Mouse (Mus musculus) liver, postnatal 0 days (tissue): ENCODE results near the gene Astn2. TPM values are rescaled to one million over a fixed set of nuclear protein-coding genes. Genes with fewer than 3 reads are reported as not detected.

ENCODE experiments used
- ATAC-seq: fragments of 200-750 bp; cut with Nextera tagmentation; 2 replicates; pipeline ENCODE4 v1.8.0; 2017; ENCODE audit warnings: mild to moderate bottlenecking, moderate library complexity
- DNase-seq: peaks from one replicate; pipeline ENCODE4 v3.0.0-alpha.2; 2016
- H3K27ac ChIP-seq: fragments of 300-500 bp; sonication (generic); 2 replicates; pipeline ENCODE4 v1.5.1; 2014; ENCODE audit warnings: antibody characterized with exemption, moderate library complexity, mild to moderate bottlenecking, low read depth
- H3K27me3 ChIP-seq: fragments of 300-500 bp; sonication (generic); 2 replicates; pipeline ENCODE4 v1.6.1; 2014; ENCODE audit warnings: low read length, control low read depth, mixed read lengths; ENCODE audit not compliant: insufficient read depth
- H3K36me3 ChIP-seq: fragments of 300-500 bp; sonication (generic); replicated peaks from 2 replicates; pipeline ENCODE4 v1.6.1; 2014; ENCODE audit warnings: mild to moderate bottlenecking, control low read depth, low read length, moderate library complexity, mixed read lengths; ENCODE audit not compliant: insufficient read depth
- H3K4me1 ChIP-seq: fragments of 300-500 bp; sonication (generic); 2 replicates; pipeline ENCODE4 v1.6.1; 2014; ENCODE audit warnings: antibody characterized with exemption, mild to moderate bottlenecking, control low read depth; ENCODE audit not compliant: insufficient read depth
- H3K4me2 ChIP-seq: fragments of 300-500 bp; sonication (generic); 2 replicates; pipeline ENCODE4 v1.6.1; 2014; ENCODE audit warnings: low read depth, mild to moderate bottlenecking, low read length, moderate library complexity, mixed read lengths
- H3K4me3 ChIP-seq: fragments of 300-500 bp; sonication (generic); 2 replicates; pipeline ENCODE4 v1.5.1; 2014; ENCODE audit warnings: low read depth, low read length
- H3K9ac ChIP-seq: fragments of 300-500 bp; sonication (generic); replicated peaks from 2 replicates; pipeline ENCODE4 v1.6.1; 2014; ENCODE audit warnings: mild to moderate bottlenecking, moderate library complexity
- H3K9me3 ChIP-seq: fragments of 300-500 bp; sonication (generic); 2 replicates; pipeline ENCODE4 v1.6.1; 2016; ENCODE audit warnings: mild to moderate bottlenecking, control low read depth, low read length, mixed read lengths
- CTCF ChIP-seq: sonication (generic); IDR thresholded peaks from 2 replicates; pipeline ENCODE4 v1.5.1; 2016; ENCODE audit warnings: antibody characterized with exemption, low read depth
- EP300 ChIP-seq: IDR thresholded peaks from 2 replicates; pipeline ENCODE4 v1.6.1; 2016; ENCODE audit warnings: antibody characterized with exemption, low read depth, mild to moderate bottlenecking
- WGBS: fragments of 180-500 bp; shearing (Covaris S2); extraction: QIAGEN DNeasy Blood & Tissue Kit; methylation state at CpG from one replicate; pipeline ENCODE4 v1.1.7; 2014; ENCODE audit not compliant: insufficient replicate concordance; 5-methylcytosine and 5-hydroxymethylcytosine counted together
- polyA plus RNA-seq: library from polyadenylated mRNA; unstranded; fragments of >200 nt; fragmentation: Nextera tagmentation; extraction: Ambion mirVana; gene quantifications from 2 replicates; pipeline ENCODE4 v1.2.1, GENCODE M21; 2015

The Astn2 gene
- polyA plus RNA-seq, 1 experiment from 2014 or later: 0.02 TPM

- WGBS: 59% methylated on average over 1 of the region's 1 CpGs
- Histone ChIP-seq H3K4me1 (no peaks in the 10 kb centered on the region), H3K36me3 (no peaks in the 10 kb centered on the region), H3K27ac (no peak overlapping the region), H3K9me3 (no peaks in the 10 kb centered on the region), H3K9ac (no peak overlapping the region), H3K4me3 (no peak overlapping the region), H3K4me2 (no peak overlapping the region), H3K27me3 (no peaks in the 10 kb centered on the region)
- DNase-seq (no peak), ATAC-seq (no peak)
- TF ChIP-seq EP300 (no peak), CTCF (no peak)
Observed at GRCm38 (mm10) chr4:65580254-65580653, 824.2 kb downstream of the Astn2 start.

- Histone ChIP-seq H3K4me1 (no peaks in the 10 kb centered on the region), H3K27me3 (no peaks in the 10 kb centered on the region), H3K9me3 (no peaks in the 10 kb centered on the region), H3K27ac (no peak overlapping the region), H3K4me3 (no peak overlapping the region), H3K4me2 (no peak overlapping the region), H3K36me3 (no peaks in the 10 kb centered on the region), H3K9ac (no peak overlapping the region)
- ATAC-seq: no peak
- TF ChIP-seq CTCF (no peak), EP300 (no peak)
- no peak for DNase-seq
- 54% methylated on average over 4 of the region's 4 CpGs for WGBS
Observed at GRCm38 (mm10) chr4:65565493-65565892, 838.9 kb downstream of the Astn2 start.

GRCm38 (mm10) chr4:65548561-65548960 lies 855.9 kb downstream of the Astn2 start:
- no peaks in the 10 kb centered on the region for H3K4me1 ChIP-seq
- DNase-seq (no peak), ATAC-seq (no peak)

GRCm38 (mm10) chr4:65545582-65545981 lies 858.8 kb downstream of the Astn2 start:
- Histone ChIP-seq H3K36me3 (no peaks in the 10 kb centered on the region), H3K9ac (no peak overlapping the region), H3K4me1 (no peaks in the 10 kb centered on the region), H3K4me3 (no peak overlapping the region), H3K27me3 (no peaks in the 10 kb centered on the region), H3K4me2 (no peak overlapping the region), H3K27ac (no peak overlapping the region), H3K9me3 (no peaks in the 10 kb centered on the region)
- no peak for DNase-seq
- TF ChIP-seq EP300: no peak
- no peak for TF ChIP-seq CTCF
- WGBS: 50% methylated on average over 2 of the region's 2 CpGs
- no peak for ATAC-seq

More at GRCm38 (mm10) chr4:65548561-65548960, 855.9 kb downstream of the Astn2 start:
- Histone ChIP-seq H3K9ac (no peak overlapping the region), H3K9me3 (no peaks in the 10 kb centered on the region), H3K27ac (no peak overlapping the region), H3K27me3 (no peaks in the 10 kb centered on the region), H3K36me3 (no peaks in the 10 kb centered on the region), H3K4me2 (no peak overlapping the region), H3K4me3 (no peak overlapping the region)
- WGBS: 65% methylated on average over 6 of the region's 6 CpGs
- TF ChIP-seq EP300 (no peak), CTCF (no peak)

- Histone ChIP-seq H3K9ac (no peak overlapping the region), H3K36me3 (no peaks in the 10 kb centered on the region), H3K9me3 (no peaks in the 10 kb centered on the region), H3K4me1 (no peaks in the 10 kb centered on the region), H3K4me2 (no peak overlapping the region), H3K4me3 (no peak overlapping the region), H3K27me3 (no peaks in the 10 kb centered on the region), H3K27ac (no peak overlapping the region)
- 80% methylated on average over 2 of the region's 2 CpGs for WGBS
- DNase-seq (no peak), ATAC-seq (no peak)
- no peak for TF ChIP-seq EP300
- TF ChIP-seq CTCF: no peak
Observed at GRCm38 (mm10) chr4:65532071-65532736, 872.2 kb downstream of the Astn2 start.

- DNase-seq (no peak), ATAC-seq (no peak)
- Histone ChIP-seq H3K9me3 (no peaks in the 10 kb centered on the region), H3K36me3 (no peaks in the 10 kb centered on the region), H3K4me2 (no peak overlapping the region), H3K27me3 (no peaks in the 10 kb centered on the region), H3K27ac (no peak overlapping the region), H3K4me1 (no peaks in the 10 kb centered on the region), H3K4me3 (no peak overlapping the region), H3K9ac (no peak overlapping the region)
- 72% methylated on average over 6 of the region's 6 CpGs for WGBS
- TF ChIP-seq CTCF: no peak
- no peak for TF ChIP-seq EP300
Observed at GRCm38 (mm10) chr4:65531621-65532020, 872.8 kb downstream of the Astn2 start.

- Histone ChIP-seq H3K4me1 (no peaks in the 10 kb centered on the region), H3K9me3 (no peaks in the 10 kb centered on the region), H3K4me2 (no peak overlapping the region), H3K27ac (no peak overlapping the region), H3K4me3 (no peak overlapping the region), H3K27me3 (no peaks in the 10 kb centered on the region), H3K9ac (no peak overlapping the region), H3K36me3 (no peaks in the 10 kb centered on the region)
- TF ChIP-seq CTCF: no peak
- DNase-seq: no peak
- no peak for ATAC-seq
- WGBS: 73% methylated on average over 2 of the region's 2 CpGs
Observed at GRCm38 (mm10) chr4:65530901-65531300, 873.5 kb downstream of the Astn2 start.
